Mouse (Mus musculus): Measurements from ENCODE around the gene Hilpda. TPM values are rescaled to one million over a fixed set of nuclear protein-coding genes. Genes with fewer than 3 reads are reported as not detected.

The Hilpda gene
- total RNA-seq (2018; cell fraction: chromatin; rRNA removed): 100 to 1,000 TPM in 3 of 26 experiments, 10 to 100 TPM in 11, 1 to 10 TPM in 12; 1.5 to 133 (median 13.4) TPM
- total RNA-seq (2018; cell fraction: cytosol; rRNA removed): 100 to 1,000 TPM in 6 of 26 experiments, 10 to 100 TPM in 9, 1 to 10 TPM in 11; 4.8 to 279 (median 18.9) TPM
- 100 to 1,000 TPM in 4 of 26 experiments, 10 to 100 TPM in 14, 1 to 10 TPM in 8; 4.2 to 176 (median 17.1) TPM for total RNA-seq (2018; cell fraction: nucleus; rRNA removed)
- polyA plus RNA-seq (2018): 5.8 to 22.2 TPM (median 7.5 TPM) in 3 replicates

DNA sequence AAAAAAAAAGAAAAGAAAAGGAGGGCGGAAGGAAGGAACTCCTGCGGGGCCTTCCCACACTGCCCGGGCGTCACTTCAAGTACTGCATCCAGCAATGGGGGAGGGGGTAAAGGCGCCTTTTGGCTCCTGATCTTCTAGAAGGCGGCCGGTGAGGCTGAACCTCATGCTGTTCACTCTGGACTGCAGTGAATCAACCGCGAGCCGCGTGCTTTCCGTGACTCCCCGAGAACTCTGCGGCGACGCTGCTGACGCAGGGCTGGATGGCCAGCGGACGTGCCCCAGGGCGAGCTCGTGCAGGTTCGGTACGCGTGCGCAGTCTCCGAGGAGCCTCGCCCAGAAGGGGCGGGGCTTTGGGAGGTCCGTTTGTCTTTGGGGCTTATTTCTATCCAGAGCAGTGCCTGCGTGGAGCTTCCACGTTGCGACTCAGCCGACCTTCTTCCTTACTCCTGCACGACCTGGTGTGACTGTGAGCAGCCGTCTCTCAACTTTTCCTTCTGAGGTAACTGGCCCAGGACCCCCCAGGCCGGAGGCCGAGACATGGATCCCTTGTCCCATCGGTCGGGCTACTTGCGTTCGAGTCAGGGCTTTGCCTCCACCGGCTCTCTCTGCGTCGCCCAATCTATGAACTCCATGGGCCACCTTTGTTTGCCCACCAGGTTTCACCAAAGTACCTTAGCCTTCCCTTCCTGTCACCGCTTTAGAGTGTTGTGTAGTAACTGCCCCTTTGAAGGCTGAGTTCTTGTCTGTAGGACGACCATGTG, at the start of gene Hilpda:
Gene Hilpda, plus strand, starts transcription at position 177 of the 761 bp plus-strand sequence.
- WGBS (ENCODE audit: missing documents): under 1% methylated on average over 45 of the region's 46 CpGs
- H3K79me2 ChIP-seq (ENCODE audit: inconsistent target): peaks cover 6% of the 10 kb centered on the region; the same call in 1 of the 2 replicates
- peak within 1 kb of the TSS; percentile 89 for H3K4me3 ChIP-seq (ENCODE audit: inconsistent target)

DNA sequence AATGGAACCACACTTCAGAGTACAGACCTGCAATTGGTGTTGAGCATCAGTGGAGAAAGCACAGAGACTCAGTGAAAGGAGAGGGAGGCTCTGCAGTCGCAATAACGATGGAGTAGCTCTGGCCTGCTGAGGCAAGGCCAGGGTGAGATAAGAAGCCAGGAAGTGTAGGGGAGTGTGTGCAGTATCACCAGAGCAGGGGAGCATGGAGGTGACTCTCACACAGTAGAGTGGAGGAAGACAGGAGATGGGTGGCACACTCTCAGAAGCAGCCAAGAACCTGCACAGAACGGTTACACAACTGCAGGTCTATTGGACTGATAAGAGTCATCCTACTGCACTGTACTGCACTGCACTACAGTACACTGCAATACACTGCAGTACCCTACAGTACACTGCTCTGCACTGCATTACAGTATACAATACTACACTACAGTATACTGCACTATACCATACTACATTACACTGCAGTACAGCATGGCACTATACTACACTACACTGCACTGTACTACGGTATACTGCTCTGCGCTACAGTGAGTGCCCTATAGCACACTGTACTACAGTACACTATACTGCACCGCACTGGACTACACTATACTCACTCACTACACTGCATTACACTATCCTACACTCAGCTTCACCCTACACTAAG, 42.9 kb upstream of the Hilpda start:
- Histone ChIP-seq H3K79me2 (ENCODE audit: inconsistent target) (no peaks in the 10 kb centered on the region), H3K27ac (no peak overlapping the region), H3K36me3 (ENCODE audit: inconsistent target) (no peaks in the 10 kb centered on the region), H3K4me3 (ENCODE audit: inconsistent target) (no peak overlapping the region)
- WGBS (ENCODE audit: missing documents): 79% methylated on average over 6 of the region's 6 CpGs

More for the DNA sequence above, at the start of gene Hilpda:
- peak within 1 kb of the TSS; percentile 68 for H3K27ac ChIP-seq
- no peaks in the 10 kb centered on the region for H3K36me3 ChIP-seq (ENCODE audit: inconsistent target)

DNA sequence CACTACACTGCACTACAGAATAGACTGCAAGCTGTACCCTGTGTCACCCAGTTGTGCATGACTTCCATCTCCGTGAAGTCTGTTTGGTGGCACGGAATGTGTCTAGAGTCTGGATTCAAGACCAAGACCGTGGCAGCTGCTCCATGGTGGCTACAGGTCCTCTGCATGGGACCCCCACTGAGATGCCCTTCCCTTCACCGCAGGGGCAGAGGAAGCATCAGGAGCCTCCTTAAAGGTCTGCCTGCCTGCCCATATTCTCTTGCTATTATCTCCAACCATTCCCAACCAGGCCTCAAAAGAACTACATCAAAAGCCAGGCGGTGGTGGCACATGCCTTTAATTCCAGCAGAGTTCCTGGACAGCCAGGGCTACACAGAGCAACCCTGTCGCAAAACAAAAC, 41.9 kb upstream of the Hilpda start:
- Histone ChIP-seq H3K36me3 (ENCODE audit: inconsistent target) (no peaks in the 10 kb centered on the region), H3K27ac (no peak overlapping the region), H3K79me2 (ENCODE audit: inconsistent target) (no peaks in the 10 kb centered on the region), H3K4me3 (ENCODE audit: inconsistent target) (no peak overlapping the region)
- 94% methylated on average over 5 of the region's 6 CpGs for WGBS (ENCODE audit: missing documents)

DNA sequence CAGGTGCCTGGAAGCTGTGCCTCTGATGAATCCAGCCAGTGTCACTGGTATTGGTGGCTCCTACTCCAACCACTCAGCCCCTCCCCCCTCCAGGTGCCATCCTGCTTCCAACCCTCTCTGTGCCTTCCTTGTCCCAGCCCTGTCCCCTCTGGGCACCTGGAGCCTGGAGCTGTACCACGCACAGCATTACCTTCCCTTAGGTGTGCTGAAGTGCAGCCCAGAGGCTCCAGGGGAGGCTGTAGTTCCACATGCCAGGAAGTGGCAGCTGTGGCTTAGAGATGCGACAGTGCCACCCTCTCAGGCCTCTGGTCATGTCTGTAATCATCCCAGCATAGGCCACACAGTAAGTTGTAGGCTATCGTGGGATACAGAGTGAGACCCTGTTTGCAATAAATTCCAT, 40.5 kb upstream of the Hilpda start:
- no peak overlapping the region for H3K4me3 ChIP-seq (ENCODE audit: inconsistent target)
- H3K79me2 ChIP-seq (ENCODE audit: inconsistent target): no peaks in the 10 kb centered on the region
- no peak overlapping the region for H3K27ac ChIP-seq
- 45% methylated on average over 3 of the region's 3 CpGs for WGBS (ENCODE audit: missing documents)
- H3K36me3 ChIP-seq (ENCODE audit: inconsistent target): no peaks in the 10 kb centered on the region

DNA sequence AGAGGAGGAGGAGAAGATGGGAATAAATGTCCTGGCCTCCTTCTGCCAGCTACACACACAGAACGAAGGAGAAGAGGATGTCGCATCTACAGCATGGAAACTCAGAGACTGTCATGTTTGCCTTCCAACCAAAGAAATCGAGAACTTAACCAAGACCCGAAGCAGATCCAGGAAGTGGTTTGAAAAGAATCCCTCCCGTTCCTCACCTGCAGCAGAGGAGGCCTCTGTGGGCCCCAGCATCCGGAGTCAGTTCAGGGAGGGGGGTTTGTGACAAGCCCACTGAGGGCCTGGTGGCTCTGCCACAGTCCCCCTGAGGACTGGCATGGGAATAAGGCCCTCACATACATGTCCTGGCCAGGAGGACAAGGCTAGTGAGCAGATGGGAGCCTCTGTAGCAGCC, 40.0 kb upstream of the Hilpda start:
- no peaks in the 10 kb centered on the region for H3K36me3 ChIP-seq (ENCODE audit: inconsistent target)
- H3K4me3 ChIP-seq (ENCODE audit: inconsistent target): no peak overlapping the region
- 9% methylated on average over 6 of the region's 6 CpGs for WGBS (ENCODE audit: missing documents)
- no peaks in the 10 kb centered on the region for H3K79me2 ChIP-seq (ENCODE audit: inconsistent target)
- no peak overlapping the region for H3K27ac ChIP-seq

DNA sequence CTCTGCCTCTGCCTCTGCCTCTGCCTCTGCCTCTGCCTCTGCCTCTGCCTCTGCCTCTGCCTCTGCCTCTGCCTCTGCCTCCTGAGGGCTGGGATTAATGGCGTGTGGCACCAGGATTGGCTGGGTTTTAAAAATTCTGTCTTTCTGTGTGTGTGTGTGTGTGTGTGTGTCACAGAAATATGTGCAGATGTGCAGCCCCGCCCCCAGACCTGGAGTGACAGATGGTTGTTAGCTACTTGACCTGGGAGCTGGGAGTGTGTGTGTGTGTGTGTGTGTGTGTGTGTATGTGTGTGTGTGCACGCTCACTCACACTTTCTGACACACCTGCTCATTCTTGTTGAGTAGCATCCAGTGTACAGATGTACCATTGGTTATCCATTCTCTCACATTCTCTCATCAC, 38.6 kb upstream of the Hilpda start:
- H3K36me3 ChIP-seq (ENCODE audit: inconsistent target): no peaks in the 10 kb centered on the region
- no peak overlapping the region for H3K27ac ChIP-seq
- WGBS (ENCODE audit: missing documents): 94% methylated on average over 3 of the region's 3 CpGs
- H3K4me3 ChIP-seq (ENCODE audit: inconsistent target): no peak overlapping the region
- no peaks in the 10 kb centered on the region for H3K79me2 ChIP-seq (ENCODE audit: inconsistent target)

DNA sequence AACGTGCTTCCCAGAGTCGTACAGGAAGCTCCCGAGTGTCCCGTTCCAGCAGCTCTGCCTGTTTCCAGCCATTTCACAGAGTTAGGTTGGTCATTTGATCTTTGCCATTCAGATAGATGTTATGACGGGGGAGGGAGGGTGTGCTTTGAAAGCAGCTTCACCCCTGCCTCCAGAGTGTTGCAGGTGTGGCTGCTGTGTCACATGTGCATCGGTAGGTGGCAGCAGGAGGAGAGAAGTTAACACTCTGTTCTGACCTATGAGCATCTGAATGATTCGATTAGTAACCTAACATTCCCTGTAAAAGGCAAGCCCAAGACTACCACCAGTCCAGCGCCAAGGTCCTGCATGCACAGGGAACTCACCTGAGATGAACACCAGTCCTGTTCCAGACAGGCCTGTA, 38.0 kb upstream of the Hilpda start:
- H3K36me3 ChIP-seq (ENCODE audit: inconsistent target): no peaks in the 10 kb centered on the region
- 54% methylated on average over 8 of the region's 8 CpGs for WGBS (ENCODE audit: missing documents)
- H3K79me2 ChIP-seq (ENCODE audit: inconsistent target): no peaks in the 10 kb centered on the region
- no peak overlapping the region for H3K27ac ChIP-seq
- no peak overlapping the region for H3K4me3 ChIP-seq (ENCODE audit: inconsistent target)

DNA sequence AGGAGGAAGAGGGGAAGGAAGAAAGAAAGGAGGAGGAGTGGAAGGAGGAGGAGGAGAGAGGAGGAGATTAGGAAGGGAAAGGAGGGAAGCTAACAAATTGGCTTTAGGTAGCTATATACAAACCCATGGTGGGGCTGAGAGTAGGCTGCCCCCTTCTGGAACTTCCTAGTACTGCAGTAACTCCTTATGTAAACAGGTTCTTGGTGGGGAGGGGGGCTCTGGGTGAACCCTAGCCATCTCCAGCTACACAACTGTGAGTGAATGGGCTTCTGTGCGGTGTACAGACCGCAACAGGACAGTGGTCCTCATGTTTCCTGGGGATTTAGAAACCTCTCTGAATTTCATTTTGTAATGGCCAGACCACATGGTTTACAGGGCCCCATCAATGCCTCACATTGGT, 31.5 kb upstream of the Hilpda start:
- 22% methylated on average over 2 of the region's 2 CpGs for WGBS (ENCODE audit: missing documents)
- no peaks in the 10 kb centered on the region for H3K79me2 ChIP-seq (ENCODE audit: inconsistent target)
- H3K4me3 ChIP-seq (ENCODE audit: inconsistent target): no peak overlapping the region
- no peak overlapping the region for H3K27ac ChIP-seq
- no peaks in the 10 kb centered on the region for H3K36me3 ChIP-seq (ENCODE audit: inconsistent target)

DNA sequence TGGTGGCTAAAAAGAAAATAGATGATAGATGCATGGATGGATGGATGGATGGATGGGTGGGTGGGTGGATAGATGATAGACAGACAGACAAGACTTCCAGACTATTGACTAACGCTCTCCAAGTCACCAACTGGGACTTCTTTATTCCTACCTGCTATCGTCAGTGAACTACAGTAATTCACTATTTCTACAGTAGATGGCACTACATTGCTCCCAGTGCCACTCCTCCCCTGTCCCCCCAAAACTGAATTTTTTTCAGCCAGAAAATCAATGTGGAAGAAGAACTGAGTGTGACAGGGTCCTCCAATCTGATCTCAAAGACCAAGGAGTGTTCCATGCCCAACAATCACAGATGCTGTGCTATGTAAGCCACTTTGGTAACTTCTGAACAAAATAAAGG, 30.6 kb upstream of the Hilpda start:
- H3K36me3 ChIP-seq (ENCODE audit: inconsistent target): no peaks in the 10 kb centered on the region
- 14% methylated on average over 2 of the region's 2 CpGs for WGBS (ENCODE audit: missing documents)
- no peak overlapping the region for H3K27ac ChIP-seq
- H3K4me3 ChIP-seq (ENCODE audit: inconsistent target): no peak overlapping the region
- no peaks in the 10 kb centered on the region for H3K79me2 ChIP-seq (ENCODE audit: inconsistent target)

DNA sequence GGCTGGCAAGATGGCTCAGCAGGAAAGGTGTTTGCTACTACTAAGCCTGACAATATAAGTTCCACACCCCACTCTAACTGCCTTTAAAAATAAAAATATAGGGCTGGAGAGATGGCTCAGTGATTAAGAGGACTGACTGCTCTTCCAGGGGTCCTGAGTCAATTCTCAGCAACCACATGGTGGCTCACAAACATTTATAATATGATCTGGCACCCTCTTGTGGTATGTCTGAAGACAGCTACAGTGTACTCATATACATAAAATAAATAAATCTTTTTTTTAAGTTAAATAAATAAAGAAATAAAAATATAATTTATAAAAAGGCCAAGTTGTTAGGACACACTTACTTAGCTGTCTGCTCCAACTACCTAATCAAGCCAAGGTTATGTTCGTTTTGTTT, 30.0 kb upstream of the Hilpda start:
- Histone ChIP-seq H3K4me3 (ENCODE audit: inconsistent target) (no peak overlapping the region), H3K79me2 (ENCODE audit: inconsistent target) (no peaks in the 10 kb centered on the region), H3K36me3 (ENCODE audit: inconsistent target) (no peaks in the 10 kb centered on the region), H3K27ac (no peak overlapping the region)
- WGBS (ENCODE audit: missing documents): 89% methylated on average over 1 of the region's 1 CpGs

DNA sequence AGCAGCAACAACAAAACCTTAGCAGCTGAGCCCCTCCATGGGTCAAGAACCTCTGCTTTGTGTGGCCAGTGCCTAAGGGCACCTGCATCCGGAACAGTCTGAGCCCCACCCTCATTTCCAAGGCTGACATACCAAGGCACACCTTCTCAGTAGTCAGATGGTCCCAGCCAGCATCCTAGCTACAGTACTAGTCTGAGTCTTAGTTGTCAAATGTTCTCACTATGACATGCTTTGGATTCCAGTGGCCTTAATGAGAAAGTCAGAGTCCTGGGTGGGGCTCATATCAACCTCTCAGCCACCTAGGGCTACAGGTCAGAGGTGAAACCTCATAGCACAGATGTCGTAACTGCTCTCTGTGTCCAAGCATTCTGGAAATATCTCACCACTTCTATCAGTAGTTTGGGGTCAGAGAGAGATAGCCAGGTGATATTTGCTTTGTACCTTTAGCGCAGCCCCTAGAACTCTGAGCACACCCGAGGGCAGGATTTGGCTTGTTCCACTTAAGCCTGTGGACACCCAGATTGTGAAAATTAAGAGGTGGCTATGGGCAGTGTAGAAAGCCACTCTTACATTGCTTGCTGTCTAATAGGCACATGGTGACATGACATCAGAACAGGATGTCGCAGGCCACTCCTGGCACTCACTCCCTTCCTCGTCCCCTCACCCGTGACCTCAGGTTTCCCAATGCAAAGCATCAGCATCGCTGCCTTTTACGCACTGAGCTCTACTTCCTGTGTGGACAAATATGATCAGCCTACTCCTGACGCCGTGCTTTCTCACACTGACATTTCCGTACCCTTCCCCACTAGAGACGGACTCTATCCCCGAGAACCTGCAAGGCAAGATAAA, 26.8 kb upstream of the Hilpda start:
- H3K36me3 ChIP-seq (ENCODE audit: inconsistent target): no peaks in the 10 kb centered on the region
- H3K79me2 ChIP-seq (ENCODE audit: inconsistent target): no peaks in the 10 kb centered on the region
- H3K27ac ChIP-seq: peak overlapping the region; percentile 38
- WGBS (ENCODE audit: missing documents): 55% methylated on average over 14 of the region's 14 CpGs
- H3K4me3 ChIP-seq (ENCODE audit: inconsistent target): no peak overlapping the region

DNA sequence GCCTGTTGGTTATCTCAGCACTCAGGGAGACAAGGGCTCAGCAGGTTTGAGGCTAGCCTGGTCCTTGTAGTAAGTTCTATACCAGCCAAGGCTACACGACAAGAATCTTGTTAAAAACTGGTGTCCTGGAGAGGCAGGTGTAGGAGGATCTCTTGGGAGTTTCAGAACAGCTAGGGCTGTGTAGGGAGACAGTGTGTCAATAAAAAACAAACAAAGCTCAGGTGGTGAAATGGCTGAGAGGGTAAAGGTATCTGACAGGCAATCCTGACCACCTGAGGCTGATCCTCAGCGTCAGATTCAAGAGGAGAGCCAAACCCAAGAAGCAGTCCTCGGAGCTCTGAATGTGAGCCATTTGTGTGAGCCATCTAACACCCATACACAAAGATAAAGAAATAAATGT, 26.1 kb upstream of the Hilpda start:
- Histone ChIP-seq H3K36me3 (ENCODE audit: inconsistent target) (no peaks in the 10 kb centered on the region), H3K79me2 (ENCODE audit: inconsistent target) (no peaks in the 10 kb centered on the region), H3K27ac (peak overlapping the region; percentile 38), H3K4me3 (ENCODE audit: inconsistent target) (no peak overlapping the region)
- 92% methylated on average over 3 of the region's 3 CpGs for WGBS (ENCODE audit: missing documents)

DNA sequence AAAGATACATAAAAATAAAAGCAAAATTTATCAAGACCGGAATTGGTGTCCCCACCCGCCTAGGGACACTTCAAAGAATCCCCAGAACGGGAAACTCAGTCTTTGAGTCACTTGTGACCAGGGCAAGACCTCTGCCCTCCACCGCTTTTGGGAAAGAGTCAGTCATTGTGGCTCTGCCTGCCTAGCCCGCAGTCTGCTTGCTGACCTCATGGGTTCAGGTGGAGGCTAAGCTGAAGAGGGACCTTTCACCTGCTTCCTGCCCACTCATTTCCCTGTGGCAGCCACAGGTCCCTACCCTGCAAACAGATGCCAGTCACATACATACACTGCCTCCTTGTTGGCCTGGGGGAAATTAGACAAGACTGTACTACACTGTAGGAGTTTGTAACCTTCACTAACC, 25.7 kb upstream of the Hilpda start:
- WGBS (ENCODE audit: missing documents): 56% methylated on average over 5 of the region's 5 CpGs
- Histone ChIP-seq H3K36me3 (ENCODE audit: inconsistent target) (no peaks in the 10 kb centered on the region), H3K27ac (peak overlapping the region; percentile 38), H3K4me3 (ENCODE audit: inconsistent target) (no peak overlapping the region), H3K79me2 (ENCODE audit: inconsistent target) (no peaks in the 10 kb centered on the region)

DNA sequence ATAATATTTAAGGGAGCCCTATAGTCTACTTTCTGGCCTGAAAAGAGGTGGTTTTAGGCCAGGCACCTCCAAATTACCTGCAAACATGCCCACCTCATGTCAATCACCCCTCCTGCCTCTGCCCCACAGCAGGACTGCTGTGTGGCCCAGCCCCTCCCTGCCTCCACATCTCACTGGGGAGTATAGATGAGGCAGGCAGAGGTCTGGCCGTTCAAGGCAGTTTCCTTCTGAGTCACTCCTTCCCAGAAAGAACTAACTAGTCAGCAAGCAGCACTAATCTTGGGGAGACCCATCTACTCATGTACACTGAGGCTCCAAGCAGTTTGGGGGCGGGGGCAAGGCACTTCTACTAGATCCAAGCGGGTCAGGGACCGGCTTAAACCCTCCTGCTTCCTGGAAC, 25.2 kb upstream of the Hilpda start:
- 71% methylated on average over 4 of the region's 4 CpGs for WGBS (ENCODE audit: missing documents)
- no peaks in the 10 kb centered on the region for H3K79me2 ChIP-seq (ENCODE audit: inconsistent target)
- H3K4me3 ChIP-seq (ENCODE audit: inconsistent target): no peak overlapping the region
- H3K36me3 ChIP-seq (ENCODE audit: inconsistent target): no peaks in the 10 kb centered on the region
- H3K27ac ChIP-seq: peak overlapping the region; percentile 38
